Mouse (Mus musculus) small intestine, adult 2 months (tissue): ENCODE data around the gene Zfp773.

ENCODE experiments used
- CTCF ChIP-seq: fragments of 200-500 bp; IDR thresholded peaks from 2 replicates; pipeline ENCODE4 v1.5.1; 2012; ENCODE audit warnings: low read depth, mild to moderate bottlenecking, control low read depth, inconsistent platforms, low read length, moderate library complexity, mixed read lengths; ENCODE audit not compliant: insufficient replicate concordance, insufficient read length; ENCODE audit errors: extremely low read depth
- POLR2A ChIP-seq: fragments of 200-500 bp; IDR thresholded peaks from 2 replicates; pipeline ENCODE4 v1.6.1; 2012; ENCODE audit warnings: low read depth, mild to moderate bottlenecking, control low read depth, inconsistent platforms, low read length, moderate library complexity

DNA sequence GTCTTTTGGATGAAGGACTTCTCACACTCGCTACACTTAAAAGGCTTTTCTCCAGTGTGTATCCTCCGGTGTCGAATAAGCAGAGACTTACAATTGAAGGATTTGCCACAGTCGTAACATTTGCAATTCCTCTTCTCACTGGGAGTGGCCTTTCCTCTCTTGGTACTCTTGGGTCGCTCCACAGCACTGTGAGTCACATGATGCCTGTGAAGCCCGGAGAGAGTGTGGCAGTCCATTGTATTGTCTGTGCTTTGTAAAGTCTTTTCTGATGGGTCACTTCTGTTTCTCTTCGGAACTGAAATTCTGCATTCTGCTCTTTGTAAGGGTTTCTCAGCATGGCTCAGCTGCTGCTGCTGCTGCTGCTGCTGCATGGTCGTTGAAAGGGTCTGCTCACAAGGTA lies 3.8 kb downstream of the Zfp773 start:
- TF ChIP-seq CTCF (no peak), POLR2A (no peak)
